Mouse (Mus musculus) spleen, postnatal 36 days (tissue): Measurements from ENCODE around the gene Arpc2.

Experiments used
- DNase-seq, 2 experiments: peaks; one replicate each; pipeline ENCODE4 v3.0.0; 2022; ENCODE audit warnings: low spot score in 2 of 2, mixed read lengths in 1 of 2

The Arpc2 gene

GRCm38 (mm10) chr1:74302229-74302628 lies 66.3 kb downstream of the Arpc2 start:
- DNase-seq, result no peak

GRCm38 (mm10) chr1:74302835-74303234 lies 67.0 kb downstream of the Arpc2 start:
- DNase-seq, result no peak

GRCm38 (mm10) chr1:74303509-74304338 lies 67.8 kb downstream of the Arpc2 start:
- DNase-seq, result peak; percentile 47 to 48

- DNase-seq, result no peak
Observed at GRCm38 (mm10) chr1:74304339-74304790, 68.5 kb downstream of the Arpc2 start.

- DNase-seq, result no peak
Observed at GRCm38 (mm10) chr1:74304946-74305345, 69.1 kb downstream of the Arpc2 start.

- DNase-seq, result no peak
Observed at GRCm38 (mm10) chr1:74305522-74305921, 69.6 kb downstream of the Arpc2 start, which contains the start of gene Tmbim1. TSS of gene Tmbim1 (minus strand) at chr1:74305622.

GRCm38 (mm10) chr1:74307146-74307545 lies 71.3 kb downstream of the Arpc2 start:
- DNase-seq, result no peak

GRCm38 (mm10) chr1:74308001-74308964 lies 72.4 kb downstream of the Arpc2 start:
- DNase-seq, result no peak

GRCm38 (mm10) chr1:74309767-74310166 lies 73.9 kb downstream of the Arpc2 start:
- no peak for DNase-seq

GRCm38 (mm10) chr1:74313049-74313692 lies 77.3 kb downstream of the Arpc2 start:
- DNase-seq, result peak; percentile 65 to 72

- DNase-seq, result no peak
Observed at GRCm38 (mm10) chr1:74314796-74315195, 78.9 kb downstream of the Arpc2 start.

- DNase-seq, result no peak
Observed at GRCm38 (mm10) chr1:74316114-74316827, 80.4 kb downstream of the Arpc2 start.
